Comparison of ENCODE assay signal across 11 mouse cellular contexts in the genomic region with DNA sequence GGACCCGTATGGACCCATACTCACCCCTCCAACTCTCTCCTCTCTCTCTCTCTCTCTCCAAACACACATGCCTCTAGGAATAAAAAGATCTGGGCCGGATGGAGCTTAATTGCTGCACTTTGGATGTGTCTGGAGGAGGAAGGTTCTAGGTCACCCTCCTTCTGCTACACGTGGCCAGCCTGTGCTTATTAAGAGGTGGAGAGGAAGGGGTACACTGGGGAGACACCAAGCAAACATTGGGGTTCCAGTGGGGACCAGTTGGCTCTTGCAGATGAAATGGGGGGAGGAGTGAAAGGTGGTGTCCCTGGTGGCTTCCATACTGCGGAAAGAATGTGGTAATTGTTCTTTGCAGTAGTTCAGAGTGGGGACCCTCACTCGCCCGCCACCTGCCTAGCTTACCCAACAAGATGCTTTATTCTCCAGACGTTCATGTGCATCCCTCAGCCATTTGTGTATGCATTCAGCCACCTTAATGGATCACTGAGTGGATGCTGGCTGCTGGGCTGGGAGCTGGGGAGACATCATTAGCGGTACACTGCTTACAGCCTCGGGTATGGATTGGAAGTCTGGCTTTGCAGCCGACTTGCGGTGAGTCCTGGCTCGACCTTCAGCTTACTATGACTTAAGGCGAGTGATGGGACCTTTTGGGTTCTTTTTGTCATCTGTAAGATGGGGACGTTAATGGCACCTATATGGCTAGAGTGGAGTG. TPM values are rescaled to one million over a fixed set of nuclear protein-coding genes. Genes with fewer than 3 reads are reported as not detected.
DNase-seq lines count a peak whose midpoint lies in the region; ATAC-seq and TF ChIP-seq lines count a peak whose summit lies in the region.
"Had no signal": no experiment of that assay in that cellular context is flagged by ENCODE, and none has a peak within 500 bp of the region (broad histone marks: within the 10 kb centered on the region; RNA-seq: fewer than 3 reads in every experiment).

No protein-coding gene starts in this region.

- no peak overlapping the region for H3K9ac ChIP-seq in hindbrain, embryonic 12.5 days
- H3K9ac ChIP-seq in hindbrain, postnatal 0 days (replicated peaks; ENCODE audit: low read length) = no peak overlapping the region
- no peak overlapping the region for H3K9ac ChIP-seq in midbrain, embryonic 12.5 days (replicated peaks)
- no peak overlapping the region for H3K9ac ChIP-seq in midbrain, embryonic 16.5 days (ENCODE audit: low read depth, low read length)
- no peak overlapping the region for H3K9ac ChIP-seq in embryonic facial prominence, embryonic 12.5 days
- no peak overlapping the region for H3K9ac ChIP-seq in midbrain, embryonic 14.5 days (replicated peaks; ENCODE audit: low read length)
- no peak overlapping the region for H3K9ac ChIP-seq in liver, postnatal 0 days (replicated peaks)
- H3K9ac ChIP-seq: liver, embryonic 13.5 days had no signal

- H3K4me3 ChIP-seq in hindbrain, embryonic 12.5 days = no peak overlapping the region
- no peak overlapping the region for H3K4me3 ChIP-seq in hindbrain, postnatal 0 days (ENCODE audit: low read length)
- H3K4me3 ChIP-seq in midbrain, embryonic 12.5 days = no peak overlapping the region
- H3K4me3 ChIP-seq in midbrain, embryonic 16.5 days (ENCODE audit: low read depth, low read length) = no peak overlapping the region
- H3K4me3 ChIP-seq in embryonic facial prominence, embryonic 12.5 days = no peak overlapping the region
- no peak overlapping the region for H3K4me3 ChIP-seq in midbrain, embryonic 14.5 days (replicated peaks; ENCODE audit: low read depth, low read length)
- H3K4me3 ChIP-seq in liver, postnatal 0 days (ENCODE audit: low read depth, low read length) = no peak overlapping the region
- H3K4me3 ChIP-seq: left cerebral cortex, adult 2 months; liver, embryonic 13.5 days had no signal

- no peaks in the 10 kb centered on the region for H3K9me3 ChIP-seq in hindbrain, embryonic 12.5 days (replicated peaks)
- no peaks in the 10 kb centered on the region for H3K9me3 ChIP-seq in hindbrain, postnatal 0 days (ENCODE audit: low read length)
- no peaks in the 10 kb centered on the region for H3K9me3 ChIP-seq in midbrain, embryonic 12.5 days
- no peaks in the 10 kb centered on the region for H3K9me3 ChIP-seq in midbrain, embryonic 16.5 days (replicated peaks; ENCODE audit: control insufficient read depth, low read length, poor library complexity, severe bottlenecking)
- H3K9me3 ChIP-seq in embryonic facial prominence, embryonic 12.5 days = no peaks in the 10 kb centered on the region
- H3K9me3 ChIP-seq in midbrain, embryonic 14.5 days (ENCODE audit: control insufficient read depth, low read length) = no peaks in the 10 kb centered on the region
- H3K9me3 ChIP-seq in liver, postnatal 0 days (ENCODE audit: low read length) = no peaks in the 10 kb centered on the region
- H3K9me3 ChIP-seq: liver, embryonic 13.5 days had no signal

- TF ChIP-seq CTCF in hindbrain, postnatal 0 days (IDR thresholded peaks at IDR 0.05; ENCODE audit: low read depth) = no peak
- no peak for TF ChIP-seq CTCF in liver, postnatal 0 days (IDR thresholded peaks at IDR 0.05; ENCODE audit: low read depth)

- no peaks in the 10 kb centered on the region for H3K27me3 ChIP-seq in hindbrain, embryonic 12.5 days
- no peaks in the 10 kb centered on the region for H3K27me3 ChIP-seq in hindbrain, postnatal 0 days (ENCODE audit: insufficient read depth, low read length)
- 0 out of 2 replicates have a peak, but pooled peaks cover 3% of the 10 kb centered on the region for H3K27me3 ChIP-seq in midbrain, embryonic 12.5 days
- H3K27me3 ChIP-seq in midbrain, embryonic 16.5 days (ENCODE audit: control insufficient read depth, insufficient read depth, low read depth, low read length) = no peaks in the 10 kb centered on the region
- H3K27me3 ChIP-seq in embryonic facial prominence, embryonic 12.5 days = no peaks in the 10 kb centered on the region
- no peaks in the 10 kb centered on the region for H3K27me3 ChIP-seq in midbrain, embryonic 14.5 days (ENCODE audit: control insufficient read depth, insufficient read depth, low read length)
- no peaks in the 10 kb centered on the region for H3K27me3 ChIP-seq in liver, postnatal 0 days (ENCODE audit: insufficient read depth, low read length)

- no peak overlapping the region for H3K4me2 ChIP-seq in hindbrain, embryonic 12.5 days (replicated peaks)
- H3K4me2 ChIP-seq in hindbrain, postnatal 0 days (ENCODE audit: low read depth, low read length) = no peak overlapping the region
- no peak overlapping the region for H3K4me2 ChIP-seq in midbrain, embryonic 12.5 days (replicated peaks)
- no peak overlapping the region for H3K4me2 ChIP-seq in midbrain, embryonic 16.5 days (ENCODE audit: low read length)
- no peak overlapping the region for H3K4me2 ChIP-seq in embryonic facial prominence, embryonic 12.5 days (replicated peaks)
- H3K4me2 ChIP-seq in midbrain, embryonic 14.5 days (ENCODE audit: low read length) = no peak overlapping the region
- no peak overlapping the region for H3K4me2 ChIP-seq in liver, postnatal 0 days (ENCODE audit: low read depth, low read length)
- H3K4me2 ChIP-seq: liver, embryonic 13.5 days had no signal

- whole genome bisulfite sequencing in hindbrain, embryonic 12.5 days = 67% methylated on average over 14 of the region's 14 CpGs
- WGBS in hindbrain, postnatal 0 days = 61% methylated on average over 14 of the region's 14 CpGs
- 78% methylated on average over 14 of the region's 14 CpGs for WGBS in midbrain, embryonic 12.5 days
- WGBS in midbrain, embryonic 16.5 days = 70% methylated on average over 14 of the region's 14 CpGs
- WGBS in embryonic facial prominence, embryonic 12.5 days = 74% methylated on average over 14 of the region's 14 CpGs
- 71% methylated on average over 14 of the region's 14 CpGs for WGBS in midbrain, embryonic 14.5 days
- WGBS in liver, postnatal 0 days (ENCODE audit: insufficient replicate concordance) = 75% methylated on average over 14 of the region's 14 CpGs

- no peaks in the 10 kb centered on the region for H3K36me3 ChIP-seq in hindbrain, embryonic 12.5 days
- H3K36me3 ChIP-seq in hindbrain, postnatal 0 days (ENCODE audit: insufficient read depth, low read length) = no peaks in the 10 kb centered on the region
- H3K36me3 ChIP-seq in midbrain, embryonic 12.5 days = no peaks in the 10 kb centered on the region
- no peaks in the 10 kb centered on the region for H3K36me3 ChIP-seq in midbrain, embryonic 16.5 days (ENCODE audit: control insufficient read depth, insufficient read depth, low read length)
- H3K36me3 ChIP-seq in embryonic facial prominence, embryonic 12.5 days = no peaks in the 10 kb centered on the region
- no peaks in the 10 kb centered on the region for H3K36me3 ChIP-seq in midbrain, embryonic 14.5 days (ENCODE audit: control insufficient read depth, insufficient read depth, low read length)
- H3K36me3 ChIP-seq in liver, postnatal 0 days (replicated peaks; ENCODE audit: insufficient read depth, low read length) = no peaks in the 10 kb centered on the region
- H3K36me3 ChIP-seq: liver, embryonic 13.5 days had no signal

- H3K4me1 ChIP-seq in hindbrain, embryonic 12.5 days = peaks cover 26% of the 10 kb centered on the region
- H3K4me1 ChIP-seq in hindbrain, postnatal 0 days (ENCODE audit: insufficient read depth, low read length) = peaks cover 8% of the 10 kb centered on the region
- peaks cover 24% of the 10 kb centered on the region for H3K4me1 ChIP-seq in midbrain, embryonic 12.5 days
- H3K4me1 ChIP-seq in midbrain, embryonic 16.5 days (ENCODE audit: control insufficient read depth, insufficient read depth, low read length) = peaks cover 23% of the 10 kb centered on the region
- H3K4me1 ChIP-seq in embryonic facial prominence, embryonic 12.5 days = peaks cover 41% of the 10 kb centered on the region
- peaks cover 11% of the 10 kb centered on the region for H3K4me1 ChIP-seq in midbrain, embryonic 14.5 days (ENCODE audit: control insufficient read depth, insufficient read depth, low read length)
- H3K4me1 ChIP-seq in liver, postnatal 0 days (ENCODE audit: insufficient read depth) = no peaks in the 10 kb centered on the region

- no peak for ATAC-seq in hindbrain, embryonic 12.5 days (ENCODE audit: low FRiP score)
- ATAC-seq in hindbrain, postnatal 0 days = no peak
- ATAC-seq in midbrain, embryonic 12.5 days (ENCODE audit: low FRiP score, low read depth) = no peak
- no peak for ATAC-seq in midbrain, embryonic 16.5 days
- ATAC-seq in embryonic facial prominence, embryonic 12.5 days (ENCODE audit: insufficient number of reproducible peaks, insufficient read depth, low FRiP score, low TSS enrichment) = no peak
- no peak for ATAC-seq in midbrain, embryonic 14.5 days (ENCODE audit: low FRiP score, low TSS enrichment)
- no peak for ATAC-seq in liver, postnatal 0 days

- no peak for DNase-seq in hindbrain, postnatal 0 days (ENCODE audit: low spot score)
- DNase-seq in midbrain, embryonic 14.5 days = no peak
- no peak for DNase-seq in liver, postnatal 0 days
- DNase-seq: cerebellum, adult 8-10 months; liver, embryonic 13.5 days; thymus, postnatal 36 days had no signal

- H3K27ac ChIP-seq in hindbrain, embryonic 12.5 days = 0 out of 2 replicates have a peak overlapping the region, but pooled peaks have one; percentile 79
- H3K27ac ChIP-seq in hindbrain, postnatal 0 days = no peak overlapping the region
- H3K27ac ChIP-seq in midbrain, embryonic 12.5 days (replicated peaks) = peak overlapping the region; percentile 72; the same call in 1 of the 2 replicates
- no peak overlapping the region for H3K27ac ChIP-seq in midbrain, embryonic 16.5 days (ENCODE audit: low read length)
- H3K27ac ChIP-seq in embryonic facial prominence, embryonic 12.5 days = peak overlapping the region; percentile 97; the same call in 1 of the 2 replicates
- peak overlapping the region; percentile 41 for H3K27ac ChIP-seq in midbrain, embryonic 14.5 days (replicated peaks; ENCODE audit: low read depth, low read length)
- no peak overlapping the region; the same call in 1 of the 2 replicates for H3K27ac ChIP-seq in liver, postnatal 0 days (ENCODE audit: low read depth)
- H3K27ac ChIP-seq: left cerebral cortex, adult 2 months had no signal

- TF ChIP-seq EP300 in liver, postnatal 0 days (IDR thresholded peaks at IDR 0.05; ENCODE audit: low read depth) = no peak

RNA-seq across cellular contexts. Expression of gene Wasf2, which starts 14.4 kb away (rescaled TPM):
- polyA plus RNA-seq in hindbrain, embryonic 12.5 days (2016; fragmentation: Nextera tagmentation; extraction: Ambion mirVana) = 49.0 and 49.1 TPM in 2 replicates
- total RNA-seq in hindbrain, postnatal 0 days (2014; rRNA removed) = 14.1 and 14.7 TPM in 2 replicates
- polyA plus RNA-seq in hindbrain, postnatal 0 days (2015; fragmentation: Nextera tagmentation; extraction: Ambion mirVana) = 27.5 and 32.3 TPM in 2 replicates
- 43.5 and 50.0 TPM in 2 replicates for polyA plus RNA-seq in midbrain, embryonic 12.5 days (2016; fragmentation: Nextera tagmentation; extraction: Ambion mirVana)
- polyA plus RNA-seq in midbrain, embryonic 16.5 days (2015; fragmentation: Nextera tagmentation; extraction: Ambion mirVana) = 20.1 and 27.1 TPM in 2 replicates
- polyA plus RNA-seq in embryonic facial prominence, embryonic 12.5 days (2016; fragmentation: Nextera tagmentation; extraction: Ambion mirVana) = 78.8 and 88.4 TPM in 2 replicates
- 19.6 and 23.1 TPM in 2 replicates for polyA plus RNA-seq in midbrain, embryonic 14.5 days (2014; fragmentation: Nextera tagmentation; extraction: Ambion mirVana)
- polyA plus RNA-seq in liver, postnatal 0 days (2015; fragmentation: Nextera tagmentation; extraction: Ambion mirVana) = 35.8 and 43.1 TPM in 2 replicates

Comparison
In these comparisons a context has a peak if more than half of its experiments do, and no peak if none do; other contexts are left out.
1. H3K27ac ChIP-seq: peak in hindbrain, embryonic 12.5 days (single experiment), midbrain, embryonic 12.5 days (single experiment), embryonic facial prominence, embryonic 12.5 days (single experiment) and midbrain, embryonic 14.5 days (single experiment); none in hindbrain, postnatal 0 days (single experiment), midbrain, embryonic 16.5 days (single experiment) and liver, postnatal 0 days (single experiment).